In the genomic region with DNA sequence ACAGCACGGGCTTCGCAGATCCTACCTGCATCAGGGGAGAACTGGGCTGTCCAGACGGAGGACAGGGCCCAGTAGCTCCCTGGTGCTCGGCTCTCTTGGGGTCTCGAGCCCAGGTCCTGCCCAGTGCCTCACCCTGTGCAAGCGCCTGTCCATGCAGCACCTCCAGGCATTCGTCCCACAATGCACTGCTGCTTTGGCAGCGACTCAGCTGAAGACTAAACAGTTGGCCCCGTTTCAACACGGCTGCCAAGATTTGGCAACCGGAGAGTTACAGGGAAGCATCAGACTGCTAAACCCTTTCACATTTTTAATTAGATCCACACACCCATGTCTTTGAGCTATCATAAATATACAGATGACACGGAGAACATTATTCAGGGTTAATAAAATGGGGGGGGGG, we compare ENCODE assay signal across 9 mouse cellular contexts.
DNase-seq lines count a peak whose midpoint lies in the region; ATAC-seq and TF ChIP-seq lines count a peak whose summit lies in the region.
"Had no signal": no experiment of that assay in that cellular context is flagged by ENCODE, and none has a peak within 500 bp of the region (broad histone marks: within the 10 kb centered on the region; RNA-seq: fewer than 3 reads in every experiment).

No protein-coding gene starts in this region.

- DNase-seq in Patski (ENCODE audit: low read depth, low spot score), result peak; percentile 34
- DNase-seq in adrenal gland, postnatal 14 days, result peak; percentile 85
- DNase-seq in frontal cortex, adult 2 months (ENCODE audit: extremely low spot score in 1 of 2, low spot score in 1 of 2), result peak; percentile 16 to 82
- peak; percentile 81 for DNase-seq in kidney, adult 2 months
- peak; percentile 67 to 73 for DNase-seq in left cerebral cortex, postnatal 25 days (ENCODE audit: low spot score in 2 of 2)
- DNase-seq in ovary, adult 18-20 months (ENCODE audit: low spot score), result peak; percentile 28
- no peak for DNase-seq in spleen, postnatal 4 days (ENCODE audit: low spot score in 2 of 2)

- no peaks in the 10 kb centered on the region for H3K27me3 ChIP-seq in Patski
- no peaks in the 10 kb centered on the region for H3K27me3 ChIP-seq in kidney, adult 2 months (replicated peaks; ENCODE audit: control insufficient read depth, insufficient read depth, low read length)

- CTCF ChIA-PET in Patski (lab: Charles Lee), result no interaction called here

- ATAC-seq in Patski, result no peak
- ATAC-seq in erythroid progenitor cell, adult 5-6 weeks (replicated peaks; ENCODE audit: low FRiP score, poor library complexity, severe bottlenecking), result no peak

- WGBS in kidney, adult 2 months, result 41% methylated on average over 12 of the region's 12 CpGs

- no peak overlapping the region for H3K4me3 ChIP-seq in kidney, adult 2 months (ENCODE audit: insufficient read depth, low read depth, low read length)

- H3K27ac ChIP-seq in kidney, adult 2 months (ENCODE audit: insufficient read depth, low read depth, low read length), result no peak overlapping the region
- H3K27ac ChIP-seq: macrophage had no signal

- no peaks in the 10 kb centered on the region for H3K4me1 ChIP-seq in kidney, adult 2 months (ENCODE audit: control insufficient read depth, insufficient read depth, low read length)

- POLR2A ChIA-PET in Patski (lab: Charles Lee), result no interaction called here

- in situ Hi-C loops in Patski (cut with MboI; ENCODE audit: low pct_unique_long_range_greater_than_20kb), result no loop called here

- no peak for TF ChIP-seq CTCF in Patski (IDR thresholded peaks at IDR 0.05)
- TF ChIP-seq CTCF in kidney, adult 2 months (conservative IDR thresholded peaks at IDR 0.05; ENCODE audit: insufficient read depth, insufficient read length, low read depth, low read length), result no peak

- intact Hi-C loops in left cerebral cortex, postnatal 25 days (cut with DNase I), result no loop called here

- TF ChIP-seq POLR2A in kidney, adult 2 months (IDR thresholded peaks at IDR 0.05; ENCODE audit: low read depth, low read length), result no peak

- H3K36me3 ChIP-seq in kidney, adult 2 months (ENCODE audit: control insufficient read depth, insufficient read depth, low read length), result no peaks in the 10 kb centered on the region

Comparison
In these comparisons a context has a peak if more than half of its experiments do, and no peak if none do; other contexts are left out.
1. DNase-seq: peak in Patski (single experiment), adrenal gland, postnatal 14 days (single experiment), frontal cortex, adult 2 months (2 of 2), kidney, adult 2 months (single experiment), left cerebral cortex, postnatal 25 days (2 of 2) and ovary, adult 18-20 months (single experiment); none in spleen, postnatal 4 days (0 of 2).